Mouse (Mus musculus) midbrain, postnatal 0 days (tissue): Measurements from ENCODE around the gene Alpk3. TPM values are rescaled to one million over a fixed set of nuclear protein-coding genes. Genes with fewer than 3 reads are reported as not detected.
"Not testable (repeated sequence)": the region's sequence is repeated elsewhere in the genome, so short reads cannot be mapped to it uniquely, and the experiment has no call there.

Experiments used
- ATAC-seq: fragments of 200-750 bp; cut with Nextera tagmentation; 2 replicates; pipeline ENCODE4 v1.8.0; 2017; ENCODE audit warnings: moderate number of reproducible peaks, mild to moderate bottlenecking, moderate TSS enrichment, moderate library complexity; ENCODE audit not compliant: low FRiP score
- DNase-seq: peaks from one replicate; pipeline ENCODE4 v3.0.0-alpha.2; 2015; ENCODE audit warnings: low spot score
- H3K27ac ChIP-seq: fragments of 300-500 bp; sonication (generic); 2 replicates; pipeline ENCODE4 v1.5.1; 2014; ENCODE audit warnings: low read depth, mild to moderate bottlenecking, low read length, mixed read lengths
- H3K27me3 ChIP-seq: fragments of 300-500 bp; sonication (generic); 2 replicates; pipeline ENCODE4 v1.6.1; 2014; ENCODE audit warnings: low read length, control low read depth, mixed read lengths; ENCODE audit not compliant: insufficient read depth
- H3K36me3 ChIP-seq: fragments of 300-500 bp; sonication (generic); 2 replicates; pipeline ENCODE4 v1.6.1; 2014; ENCODE audit warnings: low read length, control low read depth, mixed read lengths; ENCODE audit not compliant: insufficient read depth
- H3K4me1 ChIP-seq: fragments of 300-500 bp; sonication (generic); 2 replicates; pipeline ENCODE4 v1.6.1; 2014; ENCODE audit warnings: mild to moderate bottlenecking, control low read depth, antibody characterized with exemption, low read length, mixed read lengths; ENCODE audit not compliant: insufficient read depth
- H3K4me2 ChIP-seq: fragments of 300-500 bp; sonication (generic); 2 replicates; pipeline ENCODE4 v1.6.1; 2014; ENCODE audit warnings: low read depth, mild to moderate bottlenecking, low read length, mixed read lengths; ENCODE audit not compliant: poor library complexity, severe bottlenecking
- H3K4me3 ChIP-seq: fragments of 300-500 bp; sonication (generic); 2 replicates; pipeline ENCODE4 v1.5.1; 2014; ENCODE audit warnings: low read depth, mild to moderate bottlenecking, low read length, moderate library complexity
- H3K9ac ChIP-seq: fragments of 300-500 bp; sonication (generic); replicated peaks from 2 replicates; pipeline ENCODE4 v1.6.1; 2014; ENCODE audit warnings: mild to moderate bottlenecking, low read length, moderate library complexity, mixed read lengths; ENCODE audit not compliant: poor library complexity, severe bottlenecking
- H3K9me3 ChIP-seq: fragments of 300-500 bp; sonication (generic); 2 replicates; pipeline ENCODE4 v1.6.1; 2016; ENCODE audit warnings: low read length, control low read depth
- CTCF ChIP-seq: IDR thresholded peaks from 2 replicates; pipeline ENCODE4 v1.5.1; 2016; ENCODE audit warnings: antibody characterized with exemption, mild to moderate bottlenecking
- WGBS: fragments of 180-500 bp; shearing (Covaris S2); extraction: QIAGEN DNeasy Blood & Tissue Kit; methylation state at CpG from one replicate; pipeline ENCODE4 v1.1.7; 2014; 5-methylcytosine and 5-hydroxymethylcytosine counted together
- polyA plus RNA-seq: library from polyadenylated mRNA; unstranded; fragments of >200 nt; fragmentation: Nextera tagmentation; extraction: Ambion mirVana; gene quantifications from 2 replicates; pipeline ENCODE4 v1.2.1, GENCODE M21; 2015
- total RNA-seq: library from RNA; depleted of rRNA; stranded (reverse); fragments of >200 nt; gene quantifications from 2 replicates; pipeline ENCODE4 v1.2.3, GENCODE M21; 2014

Gene Alpk3
- total and polyA plus RNA-seq, 2 experiments from 2014 or later: 0.16 to 0.26 TPM

- Histone ChIP-seq H3K4me2 (peak overlapping the region; percentile 20; the same call in 1 of the 2 replicates), H3K4me1 (0 out of 2 replicates have a peak, but pooled peaks cover 3% of the 10 kb centered on the region), H3K27me3 (no peaks in the 10 kb centered on the region), H3K4me3 (no peak overlapping the region), H3K27ac (peak overlapping the region; percentile 18; the same call in 1 of the 2 replicates), H3K9me3 (no peaks in the 10 kb centered on the region), H3K9ac (no peak overlapping the region), H3K36me3 (no peaks in the 10 kb centered on the region)
- DNase-seq: peak; percentile 83
- peak; percentile 92 for ATAC-seq
- TF ChIP-seq CTCF: peak; percentile 61
- WGBS: 36% methylated on average over 8 of the region's 9 CpGs
Observed at GRCm38 (mm10) chr7:81134614-81135067, 77.2 kb downstream of the Alpk3 start.

- no peaks in the 10 kb centered on the region for H3K27me3 ChIP-seq
- no peak for ATAC-seq
- TF ChIP-seq CTCF: no peak
- H3K27ac ChIP-seq: no peak overlapping the region
- no peaks in the 10 kb centered on the region for H3K36me3 ChIP-seq
- H3K9me3 ChIP-seq: no peaks in the 10 kb centered on the region
- 0 out of 2 replicates have a peak, but pooled peaks cover 3% of the 10 kb centered on the region for H3K4me1 ChIP-seq
- no peak overlapping the region for H3K9ac ChIP-seq
- DNase-seq: no peak
- H3K4me2 ChIP-seq: no peak overlapping the region
- 91% methylated on average over 5 of the region's 5 CpGs for WGBS
- H3K4me3 ChIP-seq: no peak overlapping the region
Observed at GRCm38 (mm10) chr7:81137292-81137691, 79.9 kb downstream of the Alpk3 start.

- no peaks in the 10 kb centered on the region for H3K9me3 ChIP-seq
Observed at GRCm38 (mm10) chr7:81139100-81139499, 81.7 kb downstream of the Alpk3 start.

GRCm38 (mm10) chr7:81139671-81140404, 82.4 kb downstream of the Alpk3 start:
- no peaks in the 10 kb centered on the region for H3K36me3 ChIP-seq
- 91% methylated on average over 5 of the region's 5 CpGs for WGBS

More at GRCm38 (mm10) chr7:81139100-81139499, 81.7 kb downstream of the Alpk3 start:
- TF ChIP-seq CTCF: no peak
- Histone ChIP-seq H3K4me1 (0 out of 2 replicates have a peak, but pooled peaks cover 3% of the 10 kb centered on the region), H3K36me3 (no peaks in the 10 kb centered on the region), H3K27me3 (no peaks in the 10 kb centered on the region), H3K4me3 (no peak overlapping the region), H3K27ac (no peak overlapping the region), H3K9ac (no peak overlapping the region), H3K4me2 (no peak overlapping the region)
- 95% methylated on average over 7 of the region's 7 CpGs for WGBS
- DNase-seq (no peak), ATAC-seq (no peak)

GRCm38 (mm10) chr7:81141541-81141940, 84.1 kb downstream of the Alpk3 start:
- Histone ChIP-seq H3K36me3 (no peaks in the 10 kb centered on the region), H3K9ac (no peak overlapping the region), H3K4me3 (no peak overlapping the region), H3K27ac (no peak overlapping the region), H3K4me1 (no peaks in the 10 kb centered on the region), H3K4me2 (no peak overlapping the region), H3K27me3 (no peaks in the 10 kb centered on the region), H3K9me3 (no peaks in the 10 kb centered on the region)
- DNase-seq (no peak), ATAC-seq (no peak)
- WGBS: 61% methylated on average over 1 of the region's 1 CpGs
- TF ChIP-seq CTCF: no peak

More at GRCm38 (mm10) chr7:81139671-81140404, 82.4 kb downstream of the Alpk3 start:
- no peak for TF ChIP-seq CTCF
- Histone ChIP-seq H3K4me3 (no peak overlapping the region), H3K9ac (no peak overlapping the region), H3K27me3 (no peaks in the 10 kb centered on the region), H3K4me2 (no peak overlapping the region), H3K9me3 (no peaks in the 10 kb centered on the region), H3K4me1 (no peaks in the 10 kb centered on the region), H3K27ac (no peak overlapping the region)
- no peak for DNase-seq
- ATAC-seq: no peak

GRCm38 (mm10) chr7:81143056-81143455, 85.7 kb downstream of the Alpk3 start:
- not testable (repeated sequence) for H3K9me3 ChIP-seq, ATAC-seq, H3K36me3 ChIP-seq, H3K27me3 ChIP-seq, H3K4me1 ChIP-seq, DNase-seq, H3K4me2 ChIP-seq, H3K9ac ChIP-seq, H3K27ac ChIP-seq, H3K4me3 ChIP-seq
- WGBS: 63% methylated on average over 4 of the region's 4 CpGs
